Mouse (Mus musculus): ENCODE results near the gene Gas1.

DNA sequence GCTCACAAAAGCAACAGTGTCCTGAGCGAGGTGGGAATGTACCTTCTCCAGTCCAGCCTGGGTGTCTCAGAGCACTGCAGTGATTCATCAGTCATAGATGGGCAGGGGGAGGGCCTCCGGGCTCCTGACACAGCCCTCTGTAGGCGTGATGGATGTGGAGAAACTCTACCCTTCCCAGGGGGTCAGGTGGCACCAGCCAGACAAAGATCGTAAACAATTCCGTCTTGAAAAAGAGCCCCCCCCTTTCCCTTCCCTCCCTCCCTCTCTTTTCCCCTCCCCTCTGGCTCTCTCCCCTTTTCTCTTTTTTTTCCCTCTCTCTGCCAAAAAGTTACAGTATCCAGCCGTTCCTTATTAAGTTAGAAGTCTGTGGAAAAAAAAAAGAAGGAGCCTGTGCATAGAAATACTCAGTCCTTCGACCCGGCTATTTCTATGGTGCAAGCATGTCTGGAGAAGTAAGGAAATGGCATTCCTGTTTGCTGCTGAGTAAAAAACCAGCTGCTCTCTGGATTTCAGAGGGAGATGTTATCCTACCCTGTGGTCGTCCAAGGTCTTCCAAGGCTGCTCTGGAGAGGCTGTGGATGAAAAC is 49.2 kb upstream of the Gas1 start:
- TF ChIP-seq CTCF (IDR thresholded peaks at IDR 0.05; ENCODE audit: extremely low read depth, insufficient read depth, low read length) (no peak), POLR2A (IDR thresholded peaks at IDR 0.05; ENCODE audit: extremely low read depth, insufficient read depth, low read length) (no peak)

All from cortical plate, adult 2 months (tissue).